Mouse (Mus musculus) frontal cortex, postnatal 25 days (tissue): ENCODE results near the gene Col25a1.

Source experiments
- DNase-seq, 2 experiments: peaks; one replicate each; pipeline ENCODE4 v3.0.0; 2022; ENCODE audit warnings: low spot score in 2 of 2

Gene Col25a1

GRCm38 (mm10) chr3:130377786-130378185 lies 246.5 kb downstream of the Col25a1 start:
- no peak for DNase-seq

DNA sequence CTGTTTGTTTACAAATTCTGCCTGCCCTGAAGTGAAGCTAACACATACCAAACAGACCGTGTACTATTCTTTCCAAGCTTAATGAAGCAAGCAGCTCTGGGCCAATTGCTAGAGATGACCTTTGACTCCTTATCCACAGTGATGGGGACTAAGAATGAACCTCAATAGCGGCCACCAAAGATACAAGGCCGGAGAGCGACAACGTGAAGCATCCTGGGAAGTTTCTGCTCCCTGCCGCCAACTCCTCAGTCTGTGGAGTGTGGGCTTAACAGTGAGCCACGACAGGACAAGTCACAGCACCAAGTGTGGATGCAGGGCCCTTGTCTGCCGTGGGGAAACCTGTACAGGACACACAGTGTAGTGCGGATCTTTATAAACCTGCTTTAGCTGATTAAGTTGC lies 247.3 kb downstream of the Col25a1 start:
- DNase-seq: no peak

GRCm38 (mm10) chr3:130380299-130380845 lies 249.1 kb downstream of the Col25a1 start:
- DNase-seq: no peak

DNA sequence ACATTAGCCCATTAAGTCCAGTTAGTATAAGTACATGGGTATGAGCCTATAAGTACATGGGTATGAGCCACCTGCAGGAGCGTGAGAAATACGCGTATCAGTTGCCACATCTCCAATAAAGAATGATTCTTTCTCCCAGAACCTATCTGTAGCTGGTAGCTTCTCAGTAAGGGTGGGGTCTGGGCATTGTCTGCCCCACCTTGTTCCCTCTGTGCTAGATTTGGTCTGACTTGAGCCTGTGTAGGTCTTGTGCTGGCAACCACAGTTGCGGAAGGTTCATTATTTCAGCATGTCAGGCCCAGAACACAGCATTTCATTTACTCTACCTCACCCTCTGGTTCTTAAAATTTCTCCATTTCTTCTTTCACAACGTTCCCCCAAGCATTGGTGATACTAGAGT lies 250.4 kb downstream of the Col25a1 start:
- DNase-seq: no peak

DNA sequence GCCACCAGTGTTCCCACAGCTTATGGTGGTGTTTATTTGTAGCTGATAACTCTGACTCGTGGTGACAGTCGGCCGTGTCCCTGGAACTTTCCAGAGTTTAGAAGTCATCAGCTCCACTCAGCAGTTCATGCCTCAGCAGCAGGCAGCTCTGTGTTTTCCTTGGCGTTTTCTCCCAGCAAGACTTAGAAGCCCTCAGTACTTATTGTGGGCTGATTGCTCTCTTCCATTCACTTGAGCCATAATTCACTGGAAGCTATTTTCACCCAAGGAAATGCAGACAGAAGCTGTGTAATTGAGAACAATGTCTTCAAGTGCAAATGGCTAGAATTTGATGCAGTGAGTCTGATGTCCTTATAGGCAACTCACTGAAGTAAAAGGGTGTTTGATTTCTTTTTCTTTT lies 254.6 kb downstream of the Col25a1 start:
- no peak for DNase-seq

GRCm38 (mm10) chr3:130387156-130387555 lies 255.9 kb downstream of the Col25a1 start:
- DNase-seq: no peak

DNA sequence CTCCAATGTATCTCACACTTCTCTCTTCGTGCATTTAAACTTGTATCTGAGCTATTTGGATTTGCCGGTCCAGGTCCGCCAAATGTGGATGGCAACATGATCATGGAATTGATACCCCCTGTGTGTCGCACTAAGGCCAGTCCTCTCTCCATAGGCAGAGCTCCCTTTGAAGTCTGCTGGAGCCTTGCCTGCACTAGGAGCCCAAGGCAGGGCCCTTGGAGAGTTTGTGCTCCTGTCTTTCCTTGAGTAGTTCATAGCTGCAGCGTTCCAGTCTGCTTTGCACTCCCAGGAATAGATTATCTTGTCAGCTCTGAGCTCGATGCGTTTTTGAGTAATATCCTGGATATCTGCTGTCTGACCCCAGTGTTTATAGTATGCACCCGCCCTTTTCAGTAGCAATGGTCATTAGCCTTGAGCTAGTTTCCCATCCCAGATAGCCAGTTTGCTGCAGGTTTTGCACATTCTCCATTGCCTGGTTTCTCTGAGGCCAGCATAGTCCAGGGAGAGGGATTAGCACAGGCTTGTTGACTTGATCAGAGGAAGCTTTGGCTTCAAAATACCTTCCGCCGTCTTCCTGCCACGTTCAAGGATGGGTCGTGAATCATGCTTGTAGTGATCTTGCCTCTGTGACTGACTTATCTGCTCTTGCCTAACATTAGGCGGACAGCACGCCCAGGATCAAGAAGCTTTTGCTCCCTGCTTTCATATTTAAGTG lies 258.1 kb downstream of the Col25a1 start:
- no peak for DNase-seq

- DNase-seq: no peak
Measured at GRCm38 (mm10) chr3:130396636-130397035, 265.3 kb downstream of the Col25a1 start.

DNA sequence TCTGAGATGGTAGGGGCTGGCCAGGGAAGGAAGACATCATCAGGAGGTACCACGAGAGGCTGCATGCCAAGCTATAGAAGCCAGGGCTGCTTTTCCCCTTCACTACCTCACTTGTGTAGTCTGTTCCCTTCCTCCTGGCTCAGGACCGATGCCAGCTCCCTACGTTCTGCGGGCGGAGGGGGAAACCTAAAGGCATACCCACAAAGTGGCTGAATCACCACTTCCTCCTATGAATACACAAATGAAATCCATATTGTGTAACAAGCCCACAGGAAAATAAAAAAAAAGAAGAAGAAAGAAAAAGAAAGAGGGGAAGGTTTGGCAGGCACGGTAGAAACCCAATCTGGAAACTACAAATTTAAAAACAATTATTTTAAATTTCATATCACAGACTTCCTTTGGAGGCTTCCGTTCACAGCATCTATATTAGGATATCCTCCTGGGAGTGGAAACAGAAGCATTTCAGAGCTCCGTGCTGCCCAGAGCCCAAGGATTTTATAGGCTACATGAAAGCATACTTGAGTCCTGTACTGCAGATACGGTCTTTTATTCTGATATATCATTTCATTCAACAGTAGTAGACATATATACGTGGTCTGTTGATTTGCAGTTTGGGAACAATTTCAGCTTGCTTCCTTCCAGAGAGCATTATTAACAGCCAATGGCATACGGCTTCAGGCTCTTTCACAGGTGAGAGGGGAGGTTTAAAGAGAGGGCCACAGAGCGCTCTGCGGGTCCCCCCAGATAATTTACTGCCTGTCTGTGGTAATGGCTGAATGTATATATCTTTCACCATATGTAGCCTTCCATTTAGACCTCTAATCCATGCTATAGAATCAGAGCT lies 269.6 kb downstream of the Col25a1 start:
- DNase-seq: peak; percentile 23 to 45

DNA sequence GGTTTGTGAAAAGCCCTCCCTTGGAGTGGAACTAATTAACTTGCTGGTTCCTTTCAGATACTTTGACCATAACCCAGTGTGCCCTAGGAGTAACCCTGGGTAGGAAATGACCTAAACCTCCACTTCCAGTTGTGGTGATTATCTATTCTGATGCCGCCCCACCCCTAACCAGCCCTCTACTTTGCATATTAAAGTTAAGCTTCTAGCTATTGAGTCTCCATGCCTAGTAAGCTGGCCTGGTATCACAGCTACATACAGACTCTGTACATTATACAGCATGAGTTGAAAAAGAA lies 270.2 kb downstream of the Col25a1 start:
- no peak for DNase-seq

GRCm38 (mm10) chr3:130404525-130405409 lies 273.5 kb downstream of the Col25a1 start:
- no peak for DNase-seq

DNA sequence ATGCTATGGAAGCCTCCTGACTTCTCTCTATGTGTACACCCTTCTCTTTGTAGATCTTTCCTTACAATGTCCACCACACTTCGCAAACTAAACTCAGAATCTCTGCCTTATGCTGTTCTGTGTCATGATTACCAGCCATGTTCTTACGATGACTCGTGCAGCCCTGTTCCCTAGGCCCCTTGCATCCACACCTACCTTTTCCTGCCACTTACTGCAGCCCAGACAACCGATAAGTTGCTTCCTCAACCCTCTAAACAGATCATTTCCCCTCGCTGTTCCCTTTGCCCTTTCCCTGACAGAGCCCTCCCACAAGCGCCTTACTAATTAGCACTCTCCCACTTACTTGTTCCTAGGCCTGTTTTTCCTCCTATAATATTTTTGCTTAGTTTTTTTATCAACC lies 275.9 kb downstream of the Col25a1 start:
- no peak for DNase-seq

- DNase-seq: no peak
Measured at GRCm38 (mm10) chr3:130413239-130413638, 281.9 kb downstream of the Col25a1 start.

DNA sequence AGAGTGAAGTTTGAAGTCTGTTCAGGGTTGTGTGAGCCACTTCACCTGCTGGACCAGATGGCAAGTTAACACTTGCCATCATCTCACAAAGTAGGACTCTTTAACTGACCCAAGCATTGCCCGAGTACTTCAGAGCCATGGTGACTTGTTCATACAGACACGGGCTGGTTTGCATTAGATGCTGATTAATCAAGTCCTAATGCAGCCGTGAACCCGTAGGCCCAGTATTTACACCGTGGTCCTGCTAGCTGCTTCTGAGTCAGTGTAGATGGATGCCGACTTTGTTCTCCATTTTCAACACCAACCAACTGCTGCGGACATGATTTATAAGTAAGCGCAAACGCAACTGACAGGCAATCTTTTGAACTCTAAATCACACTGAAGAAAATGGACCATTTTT lies 287.6 kb downstream of the Col25a1 start:
- DNase-seq: no peak

DNA sequence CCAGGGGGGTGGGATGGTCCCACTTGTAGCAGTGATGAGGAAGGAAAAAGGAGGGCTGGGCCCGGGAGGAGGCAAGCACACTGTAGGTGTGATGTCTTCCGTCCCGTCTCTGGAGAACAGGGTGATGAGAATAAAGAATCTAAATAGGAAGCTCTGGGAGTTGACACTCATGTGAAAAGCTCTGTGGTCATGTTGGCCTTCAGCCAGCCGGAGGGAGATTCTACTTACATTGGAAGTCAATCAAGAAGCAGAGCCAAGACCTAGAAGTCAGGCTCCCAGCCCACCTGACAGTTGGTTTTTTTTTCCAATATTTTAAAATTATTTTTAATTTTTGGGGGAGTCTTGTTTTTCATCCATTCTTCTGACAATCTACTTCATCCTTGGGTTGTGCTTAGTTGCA lies 297.5 kb downstream of the Col25a1 start:
- no peak for DNase-seq

DNA sequence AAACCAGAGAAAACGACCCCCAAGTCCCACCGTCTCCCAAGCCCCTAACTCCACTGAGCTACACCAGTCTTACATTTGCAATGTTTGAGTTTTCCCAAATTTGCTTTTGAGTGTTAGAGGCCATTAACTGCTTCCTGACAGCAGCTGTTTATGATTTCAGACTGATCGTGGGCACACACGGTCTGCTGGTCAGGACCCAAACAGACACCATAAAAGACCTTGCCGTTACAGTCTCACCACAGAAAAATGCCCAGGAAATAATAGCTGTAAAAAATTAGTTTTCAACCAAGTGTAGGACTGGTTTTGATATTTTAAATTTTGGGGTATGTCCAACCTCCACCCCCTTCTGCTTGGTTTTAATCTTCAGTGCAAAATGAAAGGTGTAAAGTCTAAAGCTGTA lies 298.8 kb downstream of the Col25a1 start:
- no peak for DNase-seq

DNA sequence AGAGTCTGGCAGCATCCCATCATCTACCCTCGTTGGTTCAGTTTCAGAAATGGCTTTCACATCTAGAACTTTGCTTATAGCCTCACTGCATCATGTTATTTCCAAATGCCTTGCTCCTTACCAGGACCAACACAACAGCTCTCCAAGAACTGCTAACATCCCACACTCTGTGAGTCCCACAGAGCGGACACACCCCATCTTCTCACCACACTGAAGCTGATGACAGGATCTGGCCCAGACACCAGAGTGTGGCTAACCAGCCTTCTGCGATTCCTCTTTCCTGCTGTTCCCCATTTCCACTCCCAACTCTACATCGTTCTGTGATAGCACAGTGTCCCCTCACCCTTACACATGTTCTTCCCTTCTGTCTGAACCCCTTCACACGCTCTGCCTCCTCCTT lies 301.5 kb downstream of the Col25a1 start:
- no peak for DNase-seq

GRCm38 (mm10) chr3:130436956-130437355 lies 305.7 kb downstream of the Col25a1 start:
- DNase-seq: no peak

DNA sequence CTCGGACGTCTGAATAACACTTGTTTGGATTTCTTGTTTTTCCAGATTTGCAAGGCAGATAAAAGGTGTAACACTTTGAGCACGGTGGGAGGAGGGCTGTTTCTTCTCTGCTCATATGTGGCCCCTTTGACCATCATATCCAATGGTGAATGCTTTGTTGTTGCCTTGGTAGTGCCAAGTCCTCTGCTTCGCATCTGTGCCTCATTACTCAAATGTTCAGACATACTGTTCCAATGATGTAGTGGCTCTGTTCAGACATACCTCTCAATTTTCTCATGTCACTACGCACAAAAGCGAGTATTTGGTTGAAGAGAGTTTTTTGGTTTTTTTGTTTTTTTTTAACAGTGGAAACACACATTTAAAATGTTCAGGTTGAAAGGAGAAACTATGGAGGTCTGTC lies 308.5 kb downstream of the Col25a1 start:
- DNase-seq: no peak

- DNase-seq: no peak
Measured at GRCm38 (mm10) chr3:130440689-130441088, 309.4 kb downstream of the Col25a1 start.

GRCm38 (mm10) chr3:130443842-130444627 lies 312.7 kb downstream of the Col25a1 start:
- DNase-seq: no peak
